Mouse (Mus musculus): Measurements from ENCODE around the gene Socs2. TPM values are rescaled to one million over a fixed set of nuclear protein-coding genes. Genes with fewer than 3 reads are reported as not detected.

Socs2 gene
- polyA plus RNA-seq (2017; shearing (Covaris generic)), result 5.5 TPM

DNA sequence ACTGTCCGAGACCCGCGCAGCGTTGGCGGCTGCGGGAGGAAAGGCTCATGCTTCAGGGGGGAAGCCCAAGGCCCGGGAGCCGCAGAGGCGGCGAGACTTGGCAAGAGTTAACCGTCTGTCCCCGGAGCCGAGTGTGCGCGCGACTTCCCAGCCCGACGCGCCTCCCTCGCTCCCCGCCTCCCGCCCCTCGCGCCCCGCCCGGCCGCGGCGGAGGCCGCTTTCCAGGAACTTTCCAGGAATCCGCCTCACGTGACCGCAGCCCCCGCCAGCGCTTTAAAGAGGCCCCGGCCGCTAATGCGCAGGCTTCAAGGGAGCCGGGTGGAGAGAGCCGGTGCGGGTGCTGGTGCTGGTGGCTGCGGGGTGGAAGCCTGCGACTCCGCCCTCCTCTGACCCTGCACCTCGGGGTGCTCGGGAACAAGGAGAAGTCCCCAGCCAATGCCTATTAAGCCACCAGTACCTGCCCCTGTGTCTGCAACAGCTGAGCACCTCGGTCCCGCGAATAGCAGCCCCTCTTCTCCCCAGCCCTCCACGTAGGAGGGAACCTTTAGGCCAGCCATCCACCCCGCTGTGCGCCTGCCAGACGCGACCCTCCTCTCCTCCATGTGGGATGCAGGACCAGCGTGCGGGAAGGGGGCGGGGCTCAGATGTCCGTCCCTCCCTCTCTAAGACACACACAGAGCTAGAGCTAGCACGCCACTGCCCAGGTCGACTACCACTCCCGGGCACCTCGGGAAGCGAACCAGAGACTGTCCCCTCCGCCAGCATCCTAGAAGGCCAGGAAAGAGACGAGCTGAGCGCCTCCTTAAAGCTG is at the start of gene Socs2:
Socs2 (minus strand) TSS at position 496 of the 811 bp plus-strand sequence.

Other genes starting within 250 kb of the Socs2 start
- gene Cradd, start 93.0 kb downstream of the Socs2 start, polyA plus RNA-seq (2017; shearing (Covaris generic)), result 12.8 TPM
- gene Mrpl42, start 84.8 kb upstream of the Socs2 start, polyA plus RNA-seq (2017; shearing (Covaris generic)), result 70.0 TPM
- gene Ube2n, start 98.0 kb upstream of the Socs2 start, polyA plus RNA-seq (2017; shearing (Covaris generic)), result 304 TPM
- gene Nudt4, start 147.0 kb upstream of the Socs2 start, polyA plus RNA-seq (2017; shearing (Covaris generic)), result 34.5 TPM